ENCODE assay signal across 8 mouse cellular contexts in genomic region chr2:177206341-177206740, GRCm38 (mm10). TPM values are rescaled to one million over a fixed set of nuclear protein-coding genes. Genes with fewer than 3 reads are reported as not detected.
DNase-seq lines count a peak whose midpoint lies in the region; ATAC-seq and TF ChIP-seq lines count a peak whose summit lies in the region.
"Not testable (repeated sequence)": the region's sequence is repeated elsewhere in the genome, so short reads cannot be mapped to it uniquely, and the experiment has no call there.

Gm14410 (minus strand) TSS chr2:177206421.

- H3K4me3 ChIP-seq in limb, embryonic 14.5 days (replicated peaks; ENCODE audit: low read length) = peak within 1 kb of the TSS; percentile 29
- H3K4me3 ChIP-seq in midbrain, embryonic 12.5 days = peak within 1 kb of the TSS; percentile 44

- intact Hi-C loops in heart, postnatal 36 days (cut with DNase I) = not testable (repeated sequence)

- peak; percentile 28 to 31 for DNase-seq in CD8-positive naive resting alpha-beta T cell, adult 2 months (ENCODE audit: low read depth in 2 of 2, low spot score in 2 of 2)
- DNase-seq in cerebellum, adult 9-10 months = peak; percentile 94
- peak; percentile 78 to 86 for DNase-seq in frontal cortex, postnatal 36 days (ENCODE audit: low spot score in 2 of 2)
- DNase-seq in heart, postnatal 36 days = peak; percentile 77 to 82
- peak; percentile 86 to 93 for DNase-seq in kidney, postnatal 25 days
- not testable (repeated sequence) for DNase-seq in limb, embryonic 14.5 days (ENCODE audit: low spot score)
- peak; percentile 32 to 43 for DNase-seq in spleen, adult 18-20 months

- not testable (repeated sequence) for ATAC-seq in limb, embryonic 14.5 days (ENCODE audit: low FRiP score, low read depth); midbrain, embryonic 12.5 days (ENCODE audit: low FRiP score, low read depth)

- H3K36me3 ChIP-seq in limb, embryonic 14.5 days (ENCODE audit: control insufficient read depth, insufficient read depth, low read length); midbrain, embryonic 12.5 days: not testable (repeated sequence)

- H3K4me2 ChIP-seq in limb, embryonic 14.5 days (replicated peaks; ENCODE audit: low read depth, low read length, severe bottlenecking) = not testable (repeated sequence)
- peak within 1 kb of the TSS; percentile 42 for H3K4me2 ChIP-seq in midbrain, embryonic 12.5 days (replicated peaks)

- H3K9me3 ChIP-seq in limb, embryonic 14.5 days (ENCODE audit: control insufficient read depth, low read length); midbrain, embryonic 12.5 days: not testable (repeated sequence)

- TF ChIP-seq POLR2A in limb, embryonic 14.5 days (IDR thresholded peaks at IDR 0.05; ENCODE audit: borderline replicate concordance, extremely low read depth, insufficient read depth, insufficient read length) = not testable (repeated sequence)

- not testable (repeated sequence) for H3K4me1 ChIP-seq in limb, embryonic 14.5 days (ENCODE audit: control insufficient read depth, insufficient read depth, low read length); midbrain, embryonic 12.5 days

- WGBS in limb, embryonic 14.5 days = 3% methylated on average over 3 of the region's 6 CpGs
- 0% methylated on average over 5 of the region's 6 CpGs for WGBS in midbrain, embryonic 12.5 days

- H3K27me3 ChIP-seq in limb, embryonic 14.5 days (ENCODE audit: control insufficient read depth, insufficient read depth, low read length); midbrain, embryonic 12.5 days: not testable (repeated sequence)

- not testable (repeated sequence) for H3K27ac ChIP-seq in limb, embryonic 14.5 days (replicated peaks; ENCODE audit: low read depth, low read length); midbrain, embryonic 12.5 days (replicated peaks)

- H3K9ac ChIP-seq in limb, embryonic 14.5 days (ENCODE audit: low read depth, low read length, severe bottlenecking); midbrain, embryonic 12.5 days (replicated peaks): not testable (repeated sequence)

RNA-seq across cellular contexts. Expression of gene Gm14410, which starts in this region (rescaled TPM):
- 10 to 100 TPM; 27.5 to 31.7 TPM for total RNA-seq in heart, postnatal 36 days (2021)
- 16.5 and 26.0 TPM in 2 replicates for polyA plus RNA-seq in limb, embryonic 14.5 days (2012; rRNA removed)
- polyA plus RNA-seq in limb, embryonic 14.5 days (2014; fragmentation: Nextera tagmentation; extraction: Ambion mirVana) = 31.3 and 32.1 TPM in 2 replicates
- 29.1 and 29.8 TPM in 2 replicates for polyA plus RNA-seq in midbrain, embryonic 12.5 days (2016; fragmentation: Nextera tagmentation; extraction: Ambion mirVana)
